Mouse (Mus musculus): ENCODE data around the gene Cd81. TPM values are rescaled to one million over a fixed set of nuclear protein-coding genes. Genes with fewer than 3 reads are reported as not detected.
A peak's percentile ranks its signal among the peaks of the same experiment; 100 is the strongest.

Cd81 gene
- polyA plus RNA-seq, 1 experiment, result 227 TPM

DNA sequence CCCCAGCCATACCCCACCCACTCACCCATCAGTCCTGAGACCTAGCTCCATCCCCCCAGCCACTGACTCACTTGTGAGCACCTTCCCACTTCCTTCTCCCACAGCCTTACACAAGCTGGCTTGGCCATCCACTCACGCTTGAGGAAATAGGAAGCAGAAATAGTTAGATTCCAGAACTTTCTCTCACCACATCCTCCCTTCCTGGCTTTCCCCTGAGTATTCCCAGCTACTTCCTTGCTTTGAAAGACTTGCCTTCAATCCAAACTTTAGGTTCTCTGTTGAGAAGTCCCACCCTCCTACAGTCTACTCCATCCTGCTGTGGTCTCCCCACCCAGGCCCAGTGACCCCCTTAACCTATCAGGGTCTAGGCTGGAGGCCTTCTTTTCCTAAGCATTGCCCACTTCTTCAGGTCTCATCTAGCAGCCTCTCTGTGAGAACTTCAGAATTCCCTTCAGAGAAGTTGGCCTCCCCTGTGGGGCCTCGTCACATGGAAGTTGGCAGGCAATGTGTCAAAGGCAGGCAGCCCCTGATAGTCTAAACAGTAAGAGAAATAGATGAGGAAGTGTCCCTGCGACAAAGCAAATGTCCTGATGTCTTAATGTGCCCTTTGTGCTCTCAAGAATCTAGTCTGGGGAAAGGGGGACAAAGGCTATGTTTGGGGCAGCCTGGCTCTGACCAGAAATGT, 11.3 kb upstream of the Cd81 start:
- Histone ChIP-seq H3K27me3 (ENCODE audit: control insufficient read depth, insufficient read depth, low read length) (no peaks in the 10 kb centered on the region), H3K27ac (ENCODE audit: insufficient read depth, low read depth, low read length) (no peak overlapping the region)
- 64% methylated on average over 3 of the region's 3 CpGs for WGBS

DNA sequence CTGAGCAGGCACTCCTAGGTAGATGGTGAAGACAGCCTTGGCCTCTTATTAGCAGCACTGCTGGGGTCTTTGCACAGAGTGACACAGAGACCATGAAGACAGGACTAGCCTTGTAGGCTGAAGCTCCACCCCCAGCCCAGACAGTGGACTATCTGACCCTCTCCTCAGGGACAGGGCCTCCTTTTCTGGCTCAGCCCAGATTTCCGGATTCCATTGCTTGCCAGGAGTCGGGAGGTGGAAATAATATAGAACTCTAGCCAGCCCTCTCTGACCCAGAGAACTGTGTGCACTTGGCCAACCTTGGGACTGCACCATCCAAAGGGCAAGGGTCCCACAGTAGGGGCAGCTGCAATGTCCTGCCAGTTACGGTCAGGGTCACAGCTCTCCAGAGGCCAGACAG, 10.4 kb upstream of the Cd81 start:
- Histone ChIP-seq H3K4me1 (ENCODE audit: control insufficient read depth, insufficient read depth, insufficient read length, low read length) (peaks cover 3% of the 10 kb centered on the region; the same call in 1 of the 2 replicates), H3K36me3 (ENCODE audit: control insufficient read depth, insufficient read depth, low read length) (no peaks in the 10 kb centered on the region), H3K27me3 (ENCODE audit: control insufficient read depth, insufficient read depth, low read length) (no peaks in the 10 kb centered on the region), H3K27ac (ENCODE audit: insufficient read depth, low read depth, low read length) (0 out of 2 replicates have a peak overlapping the region, but pooled peaks have one; percentile 10), H3K4me3 (ENCODE audit: low read depth, low read length) (no peak overlapping the region)
- 55% methylated on average over 3 of the region's 3 CpGs for WGBS
- no peak for TF ChIP-seq CTCF (IDR thresholded peaks at IDR 0.05; ENCODE audit: extremely low read depth, insufficient read length, insufficient replicate concordance, low read depth, low read length)
- TF ChIP-seq POLR2A (IDR thresholded peaks at IDR 0.05; ENCODE audit: low read depth, low read length), result no peak

More for the DNA sequence above, 11.3 kb upstream of the Cd81 start:
- no peak overlapping the region for H3K4me3 ChIP-seq (ENCODE audit: low read depth, low read length)
- TF ChIP-seq POLR2A (IDR thresholded peaks at IDR 0.05; ENCODE audit: low read depth, low read length), result no peak
- TF ChIP-seq CTCF (IDR thresholded peaks at IDR 0.05; ENCODE audit: extremely low read depth, insufficient read length, insufficient replicate concordance, low read depth, low read length), result no peak
- H3K36me3 ChIP-seq (ENCODE audit: control insufficient read depth, insufficient read depth, low read length), result no peaks in the 10 kb centered on the region
- peaks cover 3% of the 10 kb centered on the region; the same call in 1 of the 2 replicates for H3K4me1 ChIP-seq (ENCODE audit: control insufficient read depth, insufficient read depth, insufficient read length, low read length)

DNA sequence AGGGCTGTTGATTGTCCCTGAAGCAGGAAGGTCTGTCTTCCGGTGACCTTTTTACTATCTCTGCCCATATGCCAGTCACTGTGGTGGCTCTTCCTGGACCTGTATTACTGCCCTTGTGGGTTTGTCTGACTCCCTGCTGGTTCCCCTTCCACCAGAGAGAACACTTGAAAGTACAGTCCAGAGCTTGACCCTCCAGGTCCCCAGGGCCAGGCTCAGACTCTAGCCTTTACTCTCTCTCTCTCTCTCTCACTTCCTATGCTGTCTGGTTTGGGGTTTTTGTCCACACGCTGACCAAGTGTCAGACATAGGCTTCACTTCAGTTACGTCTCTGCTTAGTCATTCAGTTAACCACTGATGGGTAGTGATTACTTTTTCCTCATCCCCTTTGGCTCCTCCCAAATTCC, 9.6 kb upstream of the Cd81 start:
- H3K27ac ChIP-seq (ENCODE audit: insufficient read depth, low read depth, low read length), result 0 out of 2 replicates have a peak overlapping the region, but pooled peaks have one; percentile 10
- 74% methylated on average over 3 of the region's 3 CpGs for WGBS
- no peak for TF ChIP-seq CTCF (IDR thresholded peaks at IDR 0.05; ENCODE audit: extremely low read depth, insufficient read length, insufficient replicate concordance, low read depth, low read length)
- no peak for TF ChIP-seq POLR2A (IDR thresholded peaks at IDR 0.05; ENCODE audit: low read depth, low read length)
- no peaks in the 10 kb centered on the region for H3K27me3 ChIP-seq (ENCODE audit: control insufficient read depth, insufficient read depth, low read length)
- H3K4me3 ChIP-seq (ENCODE audit: low read depth, low read length), result no peak overlapping the region
- no peaks in the 10 kb centered on the region for H3K36me3 ChIP-seq (ENCODE audit: control insufficient read depth, insufficient read depth, low read length)
- H3K4me1 ChIP-seq (ENCODE audit: control insufficient read depth, insufficient read depth, insufficient read length, low read length), result peaks cover 3% of the 10 kb centered on the region; the same call in 1 of the 2 replicates

DNA sequence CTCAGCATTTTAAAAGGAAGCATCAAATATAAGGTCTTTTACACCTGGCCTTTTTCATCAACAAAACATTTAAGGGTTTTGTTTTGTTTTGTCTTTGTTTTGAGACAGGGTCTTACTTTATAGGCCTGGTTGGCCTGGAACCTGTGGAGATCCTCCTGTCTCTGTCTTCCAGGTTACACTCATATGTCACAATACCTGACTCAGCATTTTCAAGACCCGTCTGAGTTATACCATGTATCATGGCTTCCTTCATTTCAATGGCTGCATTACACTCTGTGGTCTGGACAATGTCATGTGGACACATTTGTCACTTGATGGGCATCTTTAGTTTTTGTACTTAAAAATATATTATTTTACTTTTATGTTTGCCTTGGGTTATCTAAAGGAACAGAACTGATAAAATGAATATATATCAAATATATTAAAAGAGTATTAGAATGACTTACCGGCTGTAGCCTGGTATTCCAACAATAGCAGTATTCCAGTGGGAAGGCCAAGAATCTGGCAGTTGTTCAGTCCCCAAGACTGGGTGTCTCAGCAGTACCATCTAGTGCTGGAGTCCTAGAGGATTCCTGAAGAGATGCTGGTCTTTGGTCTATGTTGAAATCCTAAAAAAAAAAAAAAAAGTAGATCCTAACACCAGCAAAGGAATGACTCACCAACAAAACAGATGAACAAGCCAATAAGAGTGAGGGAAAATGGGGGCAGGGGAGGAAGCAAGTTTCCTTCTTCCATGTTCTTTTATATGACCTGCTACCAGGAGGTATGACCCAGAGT, 8.3 kb upstream of the Cd81 start:
- TF ChIP-seq CTCF (IDR thresholded peaks at IDR 0.05; ENCODE audit: extremely low read depth, insufficient read length, insufficient replicate concordance, low read depth, low read length) (no peak), POLR2A (IDR thresholded peaks at IDR 0.05; ENCODE audit: low read depth, low read length) (no peak)
- 91% methylated on average over 2 of the region's 2 CpGs for WGBS

DNA sequence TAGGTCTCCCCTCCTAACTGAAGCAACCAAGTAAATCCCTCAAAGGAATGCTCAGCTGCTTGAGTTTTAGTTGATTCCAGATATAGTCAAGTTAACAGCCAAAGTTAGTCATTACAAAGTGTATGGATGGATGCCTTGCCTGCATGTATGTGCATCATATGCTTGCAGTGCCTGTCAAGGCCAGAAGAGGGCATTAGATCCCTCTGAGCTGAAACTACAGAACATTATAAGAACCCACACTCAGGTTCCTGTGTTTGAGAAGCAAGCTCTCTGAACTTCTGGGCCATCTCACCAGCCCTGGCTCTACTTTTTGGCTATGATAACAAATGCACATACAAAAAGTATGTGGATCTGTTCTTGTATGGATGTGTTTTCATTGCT, 7.7 kb upstream of the Cd81 start:
- Histone ChIP-seq H3K4me1 (ENCODE audit: control insufficient read depth, insufficient read depth, insufficient read length, low read length) (peaks cover 9% of the 10 kb centered on the region; the same call in 1 of the 2 replicates), H3K36me3 (ENCODE audit: control insufficient read depth, insufficient read depth, low read length) (no peaks in the 10 kb centered on the region), H3K27me3 (ENCODE audit: control insufficient read depth, insufficient read depth, low read length) (no peaks in the 10 kb centered on the region), H3K27ac (ENCODE audit: insufficient read depth, low read depth, low read length) (no peak overlapping the region), H3K4me3 (ENCODE audit: low read depth, low read length) (no peak overlapping the region)
- TF ChIP-seq POLR2A (IDR thresholded peaks at IDR 0.05; ENCODE audit: low read depth, low read length), result no peak
- no peak for TF ChIP-seq CTCF (IDR thresholded peaks at IDR 0.05; ENCODE audit: extremely low read depth, insufficient read length, insufficient replicate concordance, low read depth, low read length)

More for the DNA sequence above, 8.3 kb upstream of the Cd81 start:
- no peaks in the 10 kb centered on the region for H3K36me3 ChIP-seq (ENCODE audit: control insufficient read depth, insufficient read depth, low read length)
- no peak overlapping the region for H3K4me3 ChIP-seq (ENCODE audit: low read depth, low read length)
- peaks cover 4% of the 10 kb centered on the region; the same call in 1 of the 2 replicates for H3K4me1 ChIP-seq (ENCODE audit: control insufficient read depth, insufficient read depth, insufficient read length, low read length)
- H3K27ac ChIP-seq (ENCODE audit: insufficient read depth, low read depth, low read length), result no peak overlapping the region
- H3K27me3 ChIP-seq (ENCODE audit: control insufficient read depth, insufficient read depth, low read length), result no peaks in the 10 kb centered on the region

DNA sequence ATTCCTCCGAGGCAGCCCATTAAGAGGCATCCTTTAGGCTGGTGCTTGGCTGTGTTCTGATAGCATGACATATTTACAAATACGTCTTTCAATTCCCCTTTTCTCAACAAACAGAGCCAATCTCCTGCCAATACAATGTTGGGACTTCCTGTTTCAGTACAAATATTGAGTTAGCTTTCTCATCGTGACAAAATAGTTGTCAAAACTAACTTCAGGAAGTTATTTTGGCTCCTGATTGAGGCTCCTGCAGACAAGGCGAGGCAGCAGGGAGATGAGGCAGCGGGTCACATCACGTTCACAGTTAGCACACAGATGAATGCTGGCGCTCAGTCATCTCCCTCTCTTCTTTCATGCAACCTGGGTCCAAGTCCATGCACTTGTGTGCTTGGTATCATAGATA, 6.2 kb upstream of the Cd81 start:
- TF ChIP-seq POLR2A (IDR thresholded peaks at IDR 0.05; ENCODE audit: low read depth, low read length) (no peak), CTCF (IDR thresholded peaks at IDR 0.05; ENCODE audit: extremely low read depth, insufficient read length, insufficient replicate concordance, low read depth, low read length) (no peak)
- no peaks in the 10 kb centered on the region for H3K27me3 ChIP-seq (ENCODE audit: control insufficient read depth, insufficient read depth, low read length)
- WGBS, result 74% methylated on average over 7 of the region's 7 CpGs
- H3K4me3 ChIP-seq (ENCODE audit: low read depth, low read length), result no peak overlapping the region
- H3K36me3 ChIP-seq (ENCODE audit: control insufficient read depth, insufficient read depth, low read length), result no peaks in the 10 kb centered on the region
- peaks cover 15% of the 10 kb centered on the region; the same call in 1 of the 2 replicates for H3K4me1 ChIP-seq (ENCODE audit: control insufficient read depth, insufficient read depth, insufficient read length, low read length)
- H3K27ac ChIP-seq (ENCODE audit: insufficient read depth, low read depth, low read length), result no peak overlapping the region

DNA sequence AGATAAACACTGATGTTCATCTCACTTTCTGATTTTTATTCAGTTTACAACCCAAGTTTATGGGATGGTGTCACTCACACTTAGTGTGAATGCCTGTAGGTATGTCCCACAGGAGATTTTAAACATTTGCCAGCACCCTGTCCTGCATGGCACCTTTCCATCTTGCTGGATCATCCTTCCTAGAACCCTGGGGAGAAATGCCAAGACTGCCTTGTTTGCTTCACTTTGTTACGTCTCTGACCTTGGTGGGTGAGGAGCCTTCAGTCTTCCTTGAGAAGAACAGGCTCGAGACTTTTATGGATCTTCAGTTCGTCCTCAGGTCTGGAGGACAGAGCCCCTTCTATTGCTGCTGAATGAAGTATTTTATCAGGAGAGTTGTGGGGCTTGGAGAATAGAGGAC, 3.2 kb upstream of the Cd81 start:
- Histone ChIP-seq H3K4me3 (ENCODE audit: low read depth, low read length) (no peak overlapping the region), H3K36me3 (ENCODE audit: control insufficient read depth, insufficient read depth, low read length) (no peaks in the 10 kb centered on the region), H3K27me3 (ENCODE audit: control insufficient read depth, insufficient read depth, low read length) (no peaks in the 10 kb centered on the region), H3K4me1 (ENCODE audit: control insufficient read depth, insufficient read depth, insufficient read length, low read length) (peaks cover 22% of the 10 kb centered on the region; the same call in 1 of the 2 replicates), H3K27ac (ENCODE audit: insufficient read depth, low read depth, low read length) (no peak overlapping the region)
- TF ChIP-seq POLR2A (IDR thresholded peaks at IDR 0.05; ENCODE audit: low read depth, low read length), result no peak
- TF ChIP-seq CTCF (IDR thresholded peaks at IDR 0.05; ENCODE audit: extremely low read depth, insufficient read length, insufficient replicate concordance, low read depth, low read length), result no peak
- WGBS, result 68% methylated on average over 3 of the region's 3 CpGs

All from small intestine, adult 2 months (tissue).